Mouse (Mus musculus): Measurements from ENCODE around the gene Wrap73. TPM values are rescaled to one million over a fixed set of nuclear protein-coding genes. Genes with fewer than 3 reads are reported as not detected.

The Wrap73 gene
- polyA plus RNA-seq, 1 experiment from 2014 or later: 41.9 TPM

GRCm38 (mm10) chr4:154140213-154141008 lies 1.8 kb upstream of the Wrap73 start:
- Histone ChIP-seq H3K4me1 (peaks cover 40% of the 10 kb centered on the region), H3K36me3 (0 out of 2 replicates have a peak, but pooled peaks cover 2% of the 10 kb centered on the region), H3K27ac (replicated peaks) (no peak overlapping the region), H3K9ac (replicated peaks) (peak overlapping the region; percentile 44), H3K4me3 (replicated peaks) (peak overlapping the region; percentile 43), H3K27me3 (replicated peaks) (peaks cover 54% of the 10 kb centered on the region), H3K9me3 (replicated peaks) (no peaks in the 10 kb centered on the region), H3K4me2 (peak overlapping the region; percentile 94)
- 2% methylated on average over 46 of the region's 46 CpGs for WGBS
- no peak for ATAC-seq (ENCODE audit: low FRiP score)

- H3K27me3 ChIP-seq (replicated peaks): peaks cover 46% of the 10 kb centered on the region
- no peak for ATAC-seq (ENCODE audit: low FRiP score)
- 0 out of 2 replicates have a peak, but pooled peaks cover 2% of the 10 kb centered on the region for H3K36me3 ChIP-seq
- H3K4me2 ChIP-seq: peak overlapping the region; percentile 94
- peak overlapping the region; percentile 43 for H3K4me3 ChIP-seq (replicated peaks)
- H3K27ac ChIP-seq (replicated peaks): no peak overlapping the region
- peaks cover 40% of the 10 kb centered on the region for H3K4me1 ChIP-seq
- H3K9me3 ChIP-seq (replicated peaks): no peaks in the 10 kb centered on the region
- 2% methylated on average over 42 of the region's 42 CpGs for WGBS
- no peak overlapping the region for H3K9ac ChIP-seq (replicated peaks)
Measured at GRCm38 (mm10) chr4:154141009-154141867, 934 bp upstream of the Wrap73 start.

DNA sequence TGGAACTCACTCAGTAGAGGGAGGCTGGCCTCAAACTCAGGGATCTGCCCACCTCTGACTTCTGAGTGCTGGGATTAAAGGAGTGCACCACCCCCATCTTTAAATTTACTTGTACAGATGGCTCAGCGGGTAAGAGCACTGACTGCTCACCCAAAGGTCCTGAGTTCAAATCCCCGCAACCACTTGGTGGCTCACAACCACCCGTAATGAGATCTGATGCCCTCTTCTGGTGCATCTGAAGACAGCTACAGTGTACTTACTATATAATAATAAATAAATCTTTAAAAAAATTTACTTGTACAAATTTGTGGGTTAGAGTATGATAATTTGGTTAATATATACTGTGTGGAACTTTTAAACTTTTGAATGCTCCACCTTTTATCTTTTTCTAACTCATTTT lies 2.5 kb downstream of the Wrap73 start:
- Histone ChIP-seq H3K9me3 (replicated peaks) (no peaks in the 10 kb centered on the region), H3K36me3 (peaks cover 26% of the 10 kb centered on the region), H3K4me2 (no peak overlapping the region), H3K27me3 (replicated peaks) (peaks cover 11% of the 10 kb centered on the region), H3K9ac (replicated peaks) (no peak overlapping the region), H3K27ac (replicated peaks) (no peak overlapping the region), H3K4me3 (replicated peaks) (no peak overlapping the region), H3K4me1 (peaks cover 32% of the 10 kb centered on the region)
- no peak for ATAC-seq (ENCODE audit: low FRiP score)
- 82% methylated on average over 3 of the region's 3 CpGs for WGBS

DNA sequence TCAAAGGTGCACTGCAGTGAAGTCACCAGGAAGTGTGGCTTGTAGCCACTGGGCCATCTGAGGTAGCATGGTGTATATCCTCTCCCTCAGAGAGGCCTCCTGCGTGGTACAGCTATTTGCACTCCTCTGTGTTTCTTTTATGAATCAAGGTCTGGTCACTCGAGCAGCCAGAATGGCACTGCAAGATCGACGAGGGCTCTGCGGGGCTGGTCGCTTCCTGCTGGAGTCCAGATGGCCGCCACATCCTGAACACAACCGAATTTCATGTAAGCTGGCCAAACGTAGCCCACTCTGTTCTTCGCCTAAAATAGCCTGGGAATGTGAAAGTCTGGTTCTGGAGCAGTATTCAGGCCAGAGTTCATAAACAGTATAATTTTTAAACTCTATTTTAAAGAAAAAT lies 4.2 kb downstream of the Wrap73 start:
- ATAC-seq (ENCODE audit: low FRiP score): no peak
- H3K36me3 ChIP-seq: peaks cover 32% of the 10 kb centered on the region
- 87% methylated on average over 10 of the region's 10 CpGs for WGBS

DNA sequence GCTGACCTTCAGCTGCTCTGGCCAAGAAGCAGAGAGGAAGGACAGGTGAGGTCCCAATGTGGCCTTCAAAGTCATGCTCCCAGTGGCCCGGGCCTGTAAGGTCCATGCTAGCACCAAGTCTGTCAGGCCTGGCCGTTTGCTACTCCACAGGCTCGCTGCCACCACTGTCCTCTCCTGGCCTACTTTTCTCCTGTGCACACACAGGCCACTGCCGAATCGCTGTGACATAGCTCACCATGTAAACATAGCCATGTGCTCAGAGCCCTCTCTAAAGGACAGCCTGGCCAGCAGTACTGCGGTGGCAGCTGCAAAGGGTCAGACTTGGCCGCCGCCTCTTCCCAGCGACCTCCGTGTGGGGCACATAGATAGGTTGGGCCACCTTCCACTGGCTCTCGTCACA lies 11.9 kb downstream of the Wrap73 start:
- Histone ChIP-seq H3K27me3 (replicated peaks) (no peaks in the 10 kb centered on the region), H3K4me3 (replicated peaks) (no peak overlapping the region), H3K36me3 (peaks cover 69% of the 10 kb centered on the region), H3K4me1 (peaks cover 7% of the 10 kb centered on the region), H3K9me3 (replicated peaks) (no peaks in the 10 kb centered on the region), H3K27ac (replicated peaks) (no peak overlapping the region), H3K4me2 (no peak overlapping the region), H3K9ac (replicated peaks) (no peak overlapping the region)
- whole genome bisulfite sequencing: 74% methylated on average over 11 of the region's 11 CpGs
- no peak for ATAC-seq (ENCODE audit: low FRiP score)

More for the DNA sequence above, 4.2 kb downstream of the Wrap73 start:
- peaks cover 16% of the 10 kb centered on the region for H3K4me1 ChIP-seq
- no peaks in the 10 kb centered on the region for H3K9me3 ChIP-seq (replicated peaks)
- no peak overlapping the region for H3K4me3 ChIP-seq (replicated peaks)
- no peak overlapping the region for H3K27ac ChIP-seq (replicated peaks)
- no peak overlapping the region for H3K4me2 ChIP-seq
- H3K27me3 ChIP-seq (replicated peaks): peaks cover under 1% of the 10 kb centered on the region; the same call in 1 of the 2 replicates
- no peak overlapping the region for H3K9ac ChIP-seq (replicated peaks)

GRCm38 (mm10) chr4:154156050-154156449 lies 13.9 kb downstream of the Wrap73 start:
- Histone ChIP-seq H3K9ac (replicated peaks) (no peak overlapping the region), H3K36me3 (peaks cover 60% of the 10 kb centered on the region), H3K4me2 (no peak overlapping the region), H3K4me3 (replicated peaks) (no peak overlapping the region), H3K4me1 (peaks cover 18% of the 10 kb centered on the region), H3K27me3 (replicated peaks) (no peaks in the 10 kb centered on the region), H3K27ac (replicated peaks) (no peak overlapping the region), H3K9me3 (replicated peaks) (no peaks in the 10 kb centered on the region)
- WGBS: 88% methylated on average over 7 of the region's 7 CpGs
- no peak for ATAC-seq (ENCODE audit: low FRiP score)

DNA sequence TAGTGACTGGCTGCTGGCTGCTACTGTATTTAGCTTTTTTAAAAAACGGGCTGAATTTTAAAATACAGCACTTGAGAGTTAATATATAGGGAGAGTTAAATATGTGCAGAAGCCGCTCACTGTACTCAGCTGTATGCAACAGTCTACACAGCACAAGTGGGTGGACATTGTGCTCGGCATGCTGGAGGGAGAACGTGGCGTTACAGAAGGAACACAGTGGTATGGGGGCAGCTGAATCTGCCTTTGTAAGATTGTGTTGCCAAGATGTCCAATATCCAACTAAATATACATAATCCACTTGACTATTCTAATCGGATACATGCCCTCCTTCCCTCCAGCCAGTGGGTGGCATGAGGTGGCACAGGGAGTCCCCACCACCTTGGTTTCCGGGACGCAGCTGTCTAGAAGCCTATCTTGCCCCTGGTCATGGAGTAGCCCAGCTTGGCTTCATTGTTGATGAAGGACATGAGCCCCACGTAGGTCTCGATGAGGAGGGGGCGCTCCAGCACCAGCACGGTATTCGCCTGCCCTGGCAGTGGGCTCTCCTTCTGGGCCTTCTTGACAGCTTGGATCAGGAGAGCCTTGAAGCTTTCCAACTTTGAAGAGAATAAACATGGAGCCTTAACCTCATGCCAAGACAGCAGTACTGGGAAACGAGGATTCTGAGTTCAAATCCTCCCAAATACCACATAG lies 15.9 kb downstream of the Wrap73 start:
- Histone ChIP-seq H3K9me3 (replicated peaks) (no peaks in the 10 kb centered on the region), H3K4me2 (no peak overlapping the region), H3K27me3 (replicated peaks) (no peaks in the 10 kb centered on the region), H3K9ac (replicated peaks) (no peak overlapping the region), H3K36me3 (peaks cover 43% of the 10 kb centered on the region), H3K4me3 (replicated peaks) (no peak overlapping the region), H3K4me1 (peaks cover 25% of the 10 kb centered on the region), H3K27ac (replicated peaks) (no peak overlapping the region)
- 92% methylated on average over 14 of the region's 14 CpGs for WGBS
- no peak for ATAC-seq (ENCODE audit: low FRiP score)

- WGBS: 21% methylated on average over 6 of the region's 6 CpGs
- Histone ChIP-seq H3K27ac (replicated peaks) (no peak overlapping the region), H3K4me1 (peaks cover 25% of the 10 kb centered on the region), H3K9me3 (replicated peaks) (no peaks in the 10 kb centered on the region), H3K4me3 (replicated peaks) (peak overlapping the region; percentile 87), H3K9ac (replicated peaks) (peak overlapping the region; percentile 75; the same call in 1 of the 2 replicates), H3K27me3 (replicated peaks) (no peaks in the 10 kb centered on the region), H3K36me3 (peaks cover 43% of the 10 kb centered on the region), H3K4me2 (peak overlapping the region; percentile 74)
- ATAC-seq (ENCODE audit: low FRiP score): no peak
Measured at GRCm38 (mm10) chr4:154159002-154159401, 16.8 kb downstream of the Wrap73 start.

- Histone ChIP-seq H3K36me3 (peaks cover 36% of the 10 kb centered on the region), H3K27me3 (replicated peaks) (no peaks in the 10 kb centered on the region), H3K9me3 (replicated peaks) (no peaks in the 10 kb centered on the region), H3K4me2 (peak overlapping the region; percentile 74), H3K4me1 (peaks cover 25% of the 10 kb centered on the region), H3K4me3 (replicated peaks) (peak overlapping the region; percentile 87), H3K27ac (replicated peaks) (peak overlapping the region; percentile 80), H3K9ac (replicated peaks) (peak overlapping the region; percentile 75)
- peak; percentile 48 for ATAC-seq (ENCODE audit: low FRiP score)
- 3% methylated on average over 39 of the region's 47 CpGs for WGBS
Measured at GRCm38 (mm10) chr4:154159961-154160537, 17.9 kb downstream of the Wrap73 start.

DNA sequence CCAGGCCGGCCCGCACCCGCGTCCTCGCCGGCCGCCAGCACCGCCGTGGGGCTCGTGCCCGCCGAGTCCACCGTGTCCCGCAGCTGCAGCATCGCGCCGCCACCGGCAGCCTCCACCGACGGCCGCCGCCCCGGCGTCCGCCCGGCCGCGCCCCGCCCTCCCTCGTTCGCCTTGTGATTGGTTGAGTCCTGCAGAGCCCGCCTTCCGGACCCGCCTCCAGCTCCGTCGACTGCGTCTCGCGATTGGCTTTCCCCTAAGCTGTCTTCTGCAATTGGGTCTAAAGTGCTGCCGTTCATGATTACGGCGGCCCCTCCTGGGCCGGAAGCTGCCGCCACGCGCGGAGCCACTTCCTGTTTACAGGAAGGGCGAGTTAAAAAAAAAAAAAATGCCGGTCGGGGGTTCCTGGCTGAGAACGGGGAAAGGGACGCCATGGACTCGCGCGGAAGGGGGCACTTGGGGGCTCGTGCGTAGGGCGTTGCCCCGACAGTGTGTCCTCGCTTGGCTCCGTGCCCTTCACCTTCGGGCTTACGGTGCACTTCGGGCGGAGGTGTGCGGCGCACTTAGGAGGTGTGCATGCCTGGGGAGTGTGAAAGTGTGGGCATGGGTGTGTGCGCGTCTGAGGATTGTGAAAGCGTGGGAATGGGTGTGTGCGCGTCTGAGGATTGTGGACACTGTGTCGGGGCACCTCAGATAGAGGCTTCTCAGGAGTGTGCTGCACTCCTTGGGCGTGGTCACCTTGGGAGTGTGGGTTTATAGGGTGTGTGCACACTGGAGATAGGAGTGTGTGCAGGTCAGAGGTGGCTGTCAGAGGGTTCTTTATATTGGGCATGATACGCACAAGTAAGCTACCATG lies 18.6 kb downstream of the Wrap73 start, which contains the start of gene Tprgl:
TSS of gene Tprgl (minus strand) at position 129 of the 853 bp plus-strand sequence.
- ATAC-seq (ENCODE audit: low FRiP score): peak; percentile 97
- WGBS: under 1% methylated on average over 67 of the region's 75 CpGs
- H3K4me3 ChIP-seq (replicated peaks): peak within 1 kb of the TSS; percentile 87

More for the DNA sequence above, 18.6 kb downstream of the Wrap73 start, which contains the start of gene Tprgl:
- Histone ChIP-seq H3K27me3 (replicated peaks) (no peaks in the 10 kb centered on the region), H3K4me1 (peaks cover 25% of the 10 kb centered on the region), H3K36me3 (peaks cover 30% of the 10 kb centered on the region), H3K9me3 (replicated peaks) (no peaks in the 10 kb centered on the region), H3K4me2 (peak within 1 kb of the TSS; percentile 93), H3K27ac (replicated peaks) (peak within 1 kb of the TSS; percentile 80), H3K9ac (replicated peaks) (peak within 1 kb of the TSS; percentile 75)

Measured in neural tube, embryonic 15.5 days (tissue).